Mouse (Mus musculus): ENCODE results near the gene Ghrl. TPM values are rescaled to one million over a fixed set of nuclear protein-coding genes. Genes with fewer than 3 reads are reported as not detected.

Ghrl gene
- total and polyA plus RNA-seq, 2 experiments from 2014 or later = 0.61 TPM; not detected in 1

GRCm38 (mm10) chr6:113697222-113698205 lies 22.2 kb downstream of the Ghrl start:
- Histone ChIP-seq H3K9ac (peak overlapping the region; percentile 67), H3K4me1 (ENCODE audit: insufficient read depth) (peaks cover 14% of the 10 kb centered on the region; the same call in 1 of the 2 replicates), H3K9me3 (ENCODE audit: low read length) (no peaks in the 10 kb centered on the region), H3K36me3 (ENCODE audit: insufficient read depth) (peaks cover 20% of the 10 kb centered on the region), H3K27me3 (ENCODE audit: insufficient read depth, low read length) (no peaks in the 10 kb centered on the region), H3K4me2 (ENCODE audit: low read depth) (peak overlapping the region; percentile 99), H3K4me3 (ENCODE audit: low read depth, low read length) (peak overlapping the region; percentile 92), H3K27ac (ENCODE audit: low read depth, low read length) (peak overlapping the region; percentile 84)
- DNase-seq (no peak), ATAC-seq (peak; percentile 74)
- TF ChIP-seq CTCF (IDR thresholded peaks at IDR 0.05; ENCODE audit: low read depth) = no peak
- 1% methylated on average over 99 of the region's 113 CpGs for WGBS

GRCm38 (mm10) chr6:113696582-113697221 lies 23.0 kb downstream of the Ghrl start, which contains the start of gene Tatdn2:
TSS of gene Tatdn2 (plus strand) at chr6:113697050.
- TF ChIP-seq CTCF (IDR thresholded peaks at IDR 0.05; ENCODE audit: low read depth) = peak; percentile 29
- H3K27ac ChIP-seq (ENCODE audit: low read depth, low read length) = peak within 1 kb of the TSS; percentile 84
- H3K27me3 ChIP-seq (ENCODE audit: insufficient read depth, low read length) = no peaks in the 10 kb centered on the region
- DNase-seq (peak; percentile 97), ATAC-seq (peak; percentile 100)
- peak within 1 kb of the TSS; percentile 99 for H3K4me2 ChIP-seq (ENCODE audit: low read depth)
- H3K9ac ChIP-seq = peak within 1 kb of the TSS; percentile 67
- 2% methylated on average over 55 of the region's 58 CpGs for WGBS
- peak within 1 kb of the TSS; percentile 92 for H3K4me3 ChIP-seq (ENCODE audit: low read depth, low read length)
- peaks cover 14% of the 10 kb centered on the region; the same call in 1 of the 2 replicates for H3K4me1 ChIP-seq (ENCODE audit: insufficient read depth)
- H3K9me3 ChIP-seq (ENCODE audit: low read length) = no peaks in the 10 kb centered on the region
- H3K36me3 ChIP-seq (ENCODE audit: insufficient read depth) = peaks cover 12% of the 10 kb centered on the region

DNA sequence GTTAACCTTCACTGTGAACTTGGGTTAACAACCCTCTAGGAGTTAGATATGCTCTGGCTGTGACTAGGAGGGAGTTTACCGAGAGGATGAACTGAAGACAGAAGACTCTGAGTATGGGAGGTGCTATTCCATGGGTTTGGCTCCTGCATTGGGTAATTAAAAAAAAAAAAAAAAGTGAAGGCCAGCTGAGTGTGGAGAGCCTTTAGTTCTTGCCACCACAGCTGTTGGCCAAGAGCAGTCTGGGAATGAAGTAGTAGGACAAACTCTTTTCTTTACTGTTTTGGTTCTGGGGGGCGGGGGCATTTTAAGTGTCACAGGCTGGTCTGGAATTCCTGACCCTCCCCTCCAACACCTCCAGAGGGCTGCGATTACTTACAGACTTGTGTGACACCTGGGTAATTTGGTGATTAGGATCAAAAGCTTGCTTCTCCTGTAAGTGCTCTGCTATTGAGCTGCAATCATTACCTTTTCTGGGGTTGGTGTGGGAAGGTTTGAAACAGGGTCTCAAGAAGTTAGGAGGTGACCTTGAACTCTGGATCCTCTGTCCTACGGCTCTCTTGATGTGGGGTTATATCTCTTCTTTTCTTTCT lies 23.8 kb downstream of the Ghrl start:
- Histone ChIP-seq H3K4me3 (ENCODE audit: low read depth, low read length) (no peak overlapping the region), H3K4me2 (ENCODE audit: low read depth) (peak overlapping the region; percentile 99), H3K27ac (ENCODE audit: low read depth, low read length) (0 out of 2 replicates have a peak overlapping the region, but pooled peaks have one; percentile 72), H3K36me3 (ENCODE audit: insufficient read depth) (peaks cover 5% of the 10 kb centered on the region; the same call in 1 of the 2 replicates), H3K9ac (peak overlapping the region; percentile 45), H3K27me3 (ENCODE audit: insufficient read depth, low read length) (no peaks in the 10 kb centered on the region), H3K9me3 (ENCODE audit: low read length) (no peaks in the 10 kb centered on the region), H3K4me1 (ENCODE audit: insufficient read depth) (peaks cover 14% of the 10 kb centered on the region; the same call in 1 of the 2 replicates)
- TF ChIP-seq CTCF (IDR thresholded peaks at IDR 0.05; ENCODE audit: low read depth) = no peak
- ATAC-seq = no peak
- 86% methylated on average over 4 of the region's 4 CpGs for WGBS
- DNase-seq = no peak

- WGBS = 73% methylated on average over 1 of the region's 1 CpGs
- Histone ChIP-seq H3K36me3 (ENCODE audit: insufficient read depth) (peaks cover 3% of the 10 kb centered on the region; the same call in 1 of the 2 replicates), H3K27ac (ENCODE audit: low read depth, low read length) (no peak overlapping the region), H3K4me3 (ENCODE audit: low read depth, low read length) (no peak overlapping the region), H3K9me3 (ENCODE audit: low read length) (no peaks in the 10 kb centered on the region), H3K9ac (no peak overlapping the region), H3K4me1 (ENCODE audit: insufficient read depth) (peaks cover 14% of the 10 kb centered on the region; the same call in 1 of the 2 replicates), H3K27me3 (ENCODE audit: insufficient read depth, low read length) (no peaks in the 10 kb centered on the region), H3K4me2 (ENCODE audit: low read depth) (no peak overlapping the region)
- no peak for DNase-seq
- TF ChIP-seq CTCF (IDR thresholded peaks at IDR 0.05; ENCODE audit: low read depth) = no peak
- ATAC-seq = no peak
Observed at GRCm38 (mm10) chr6:113695203-113695602, 24.5 kb downstream of the Ghrl start.

DNA sequence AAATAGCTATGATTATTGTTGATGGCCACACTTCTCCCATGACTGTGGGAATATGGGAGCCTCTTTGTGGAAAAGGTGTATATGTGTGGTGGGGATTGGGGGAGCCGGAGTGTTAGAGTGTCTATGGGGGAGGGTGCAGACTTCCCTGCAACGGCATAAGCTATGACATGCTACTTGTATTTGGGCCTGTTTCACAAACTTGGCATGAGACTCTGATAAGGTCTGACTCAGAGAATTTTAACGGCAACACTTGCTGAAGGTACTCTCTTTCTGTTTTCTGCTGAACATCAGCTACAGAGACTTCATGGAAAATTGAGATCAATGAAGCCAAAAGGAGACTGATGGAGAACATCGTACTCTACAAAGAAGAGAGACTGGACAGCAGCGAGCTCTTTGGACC lies 26.3 kb downstream of the Ghrl start:
- no peaks in the 10 kb centered on the region for H3K9me3 ChIP-seq (ENCODE audit: low read length)
- H3K36me3 ChIP-seq (ENCODE audit: insufficient read depth) = no peaks in the 10 kb centered on the region
- ATAC-seq (no peak), DNase-seq (no peak)
- no peak overlapping the region for H3K9ac ChIP-seq
- H3K4me1 ChIP-seq (ENCODE audit: insufficient read depth) = 0 out of 2 replicates have a peak, but pooled peaks cover 7% of the 10 kb centered on the region
- no peak overlapping the region for H3K4me3 ChIP-seq (ENCODE audit: low read depth, low read length)
- TF ChIP-seq CTCF (IDR thresholded peaks at IDR 0.05; ENCODE audit: low read depth) = no peak
- no peak overlapping the region for H3K4me2 ChIP-seq (ENCODE audit: low read depth)
- no peak overlapping the region for H3K27ac ChIP-seq (ENCODE audit: low read depth, low read length)
- WGBS = 91% methylated on average over 5 of the region's 5 CpGs
- H3K27me3 ChIP-seq (ENCODE audit: insufficient read depth, low read length) = no peaks in the 10 kb centered on the region

DNA sequence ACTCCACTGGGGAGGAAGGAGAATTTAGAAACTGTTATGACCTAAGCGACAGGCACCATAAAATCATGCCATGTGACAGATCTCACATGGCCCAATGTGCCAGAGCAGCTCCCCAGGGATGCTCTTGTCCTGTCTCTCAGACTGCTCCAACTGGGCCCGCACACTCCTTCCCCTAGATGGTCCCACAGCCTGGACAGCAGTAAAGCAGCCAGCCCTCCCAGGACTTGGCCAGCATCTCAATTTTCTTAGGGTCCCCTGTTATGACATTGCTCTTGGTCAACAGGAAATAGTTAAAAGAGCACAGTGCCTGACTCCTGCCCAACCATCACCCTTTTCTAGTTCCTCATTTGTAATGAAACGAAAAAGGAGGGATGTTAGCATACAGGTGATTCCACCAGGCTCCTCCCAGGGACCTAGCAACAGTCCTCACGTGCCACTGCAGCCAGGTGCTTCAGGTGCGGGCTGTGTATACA lies 27.0 kb downstream of the Ghrl start:
- 81% methylated on average over 5 of the region's 5 CpGs for WGBS
- no peak overlapping the region for H3K27ac ChIP-seq (ENCODE audit: low read depth, low read length)
- no peak for TF ChIP-seq CTCF (IDR thresholded peaks at IDR 0.05; ENCODE audit: low read depth)
- no peaks in the 10 kb centered on the region for H3K4me1 ChIP-seq (ENCODE audit: insufficient read depth)
- DNase-seq (no peak), ATAC-seq (no peak)
- no peaks in the 10 kb centered on the region for H3K36me3 ChIP-seq (ENCODE audit: insufficient read depth)
- H3K9me3 ChIP-seq (ENCODE audit: low read length) = no peaks in the 10 kb centered on the region
- H3K4me3 ChIP-seq (ENCODE audit: low read depth, low read length) = no peak overlapping the region
- no peak overlapping the region for H3K4me2 ChIP-seq (ENCODE audit: low read depth)
- no peaks in the 10 kb centered on the region for H3K27me3 ChIP-seq (ENCODE audit: insufficient read depth, low read length)
- no peak overlapping the region for H3K9ac ChIP-seq
